ENCODE assay signal across 23 mouse cellular contexts in genomic region chr1:120064036-120064682, GRCm38 (mm10). TPM values are rescaled to one million over a fixed set of nuclear protein-coding genes. Genes with fewer than 3 reads are reported as not detected.
DNase-seq lines count a peak whose midpoint lies in the region; ATAC-seq and TF ChIP-seq lines count a peak whose summit lies in the region.
"Had no signal": no experiment of that assay in that cellular context is flagged by ENCODE, and none has a peak within 500 bp of the region (broad histone marks: within the 10 kb centered on the region; RNA-seq: fewer than 3 reads in every experiment).

No protein-coding gene starts in this region.

- no peak for TF ChIP-seq CTCF in kidney, adult 2 months (conservative IDR thresholded peaks at IDR 0.05; ENCODE audit: insufficient read depth, insufficient read length, low read depth, low read length)
- TF ChIP-seq CTCF in heart, adult 2 months (IDR thresholded peaks at IDR 0.05): no peak

- TF ChIP-seq EP300 in heart, adult 2 months (IDR thresholded peaks at IDR 0.05; ENCODE audit: insufficient read depth, low read depth, low read length): no peak

- no peak overlapping the region for H3K27ac ChIP-seq in kidney, adult 2 months (ENCODE audit: insufficient read depth, low read depth, low read length)
- H3K27ac ChIP-seq in kidney, embryonic 14.5 days (ENCODE audit: low read depth, low read length): no peak overlapping the region
- H3K27ac ChIP-seq in intestine, embryonic 15.5 days: no peak overlapping the region
- peak overlapping the region; percentile 57; the same call in 1 of the 2 replicates for H3K27ac ChIP-seq in liver, embryonic 11.5 days (ENCODE audit: low read depth, low read length)
- peak overlapping the region; percentile 70 for H3K27ac ChIP-seq in liver, embryonic 16.5 days (ENCODE audit: low read length)
- no peak overlapping the region for H3K27ac ChIP-seq in heart, adult 2 months
- H3K27ac ChIP-seq: embryonic facial prominence, embryonic 13.5 days; forebrain, embryonic 13.5 days; gastrocnemius, adult 2 months; heart, embryonic 10.5 days; hindbrain, embryonic 10.5 days; hindbrain, embryonic 15.5 days had no signal

- 65% methylated on average over 11 of the region's 11 CpGs for WGBS in kidney, adult 2 months
- 92% methylated on average over 11 of the region's 11 CpGs for WGBS in kidney, embryonic 14.5 days
- WGBS in intestine, embryonic 15.5 days: 84% methylated on average over 11 of the region's 11 CpGs
- WGBS in liver, embryonic 11.5 days: 78% methylated on average over 11 of the region's 11 CpGs
- WGBS in liver, embryonic 16.5 days (ENCODE audit: insufficient replicate concordance): 60% methylated on average over 11 of the region's 11 CpGs
- WGBS in heart, adult 2 months: 90% methylated on average over 11 of the region's 11 CpGs

- H3K4me2 ChIP-seq in kidney, embryonic 14.5 days (replicated peaks; ENCODE audit: low read depth, low read length): no peak overlapping the region
- H3K4me2 ChIP-seq in intestine, embryonic 15.5 days (replicated peaks): no peak overlapping the region
- H3K4me2 ChIP-seq in liver, embryonic 11.5 days: no peak overlapping the region
- no peak overlapping the region for H3K4me2 ChIP-seq in liver, embryonic 16.5 days (ENCODE audit: low read depth, low read length)
- H3K4me2 ChIP-seq: embryonic facial prominence, embryonic 13.5 days; forebrain, embryonic 13.5 days; hindbrain, embryonic 15.5 days had no signal

- no peak overlapping the region for H3K4me3 ChIP-seq in kidney, adult 2 months (ENCODE audit: insufficient read depth, low read depth, low read length)
- no peak overlapping the region for H3K4me3 ChIP-seq in kidney, embryonic 14.5 days (ENCODE audit: low read length)
- no peak overlapping the region for H3K4me3 ChIP-seq in intestine, embryonic 15.5 days (replicated peaks)
- H3K4me3 ChIP-seq in liver, embryonic 11.5 days (ENCODE audit: low read depth, low read length): no peak overlapping the region
- no peak overlapping the region for H3K4me3 ChIP-seq in liver, embryonic 16.5 days (ENCODE audit: low read depth, low read length)
- H3K4me3 ChIP-seq in heart, adult 2 months: no peak overlapping the region
- H3K4me3 ChIP-seq: embryonic facial prominence, embryonic 13.5 days; forebrain, embryonic 13.5 days; gastrocnemius, adult 2 months; heart, embryonic 10.5 days; hindbrain, embryonic 10.5 days; hindbrain, embryonic 15.5 days had no signal

- H3K4me1 ChIP-seq in kidney, adult 2 months (ENCODE audit: control insufficient read depth, insufficient read depth, low read length): peaks cover 23% of the 10 kb centered on the region
- H3K4me1 ChIP-seq in kidney, embryonic 14.5 days (ENCODE audit: control insufficient read depth, insufficient read depth, low read length): no peaks in the 10 kb centered on the region
- H3K4me1 ChIP-seq in intestine, embryonic 15.5 days (replicated peaks): no peaks in the 10 kb centered on the region
- H3K4me1 ChIP-seq in liver, embryonic 11.5 days (replicated peaks; ENCODE audit: control insufficient read depth, insufficient read depth, low read length): peaks cover 2% of the 10 kb centered on the region; the same call in 1 of the 2 replicates
- peaks cover 4% of the 10 kb centered on the region for H3K4me1 ChIP-seq in liver, embryonic 16.5 days (ENCODE audit: control insufficient read depth, low read depth, low read length)
- no peaks in the 10 kb centered on the region for H3K4me1 ChIP-seq in heart, adult 2 months (ENCODE audit: control insufficient read depth, insufficient read depth, low read length)
- H3K4me1 ChIP-seq: embryonic facial prominence, embryonic 13.5 days; forebrain, embryonic 13.5 days; hindbrain, embryonic 15.5 days had no signal

- no peaks in the 10 kb centered on the region for H3K9me3 ChIP-seq in kidney, embryonic 14.5 days (ENCODE audit: control insufficient read depth, low read length)
- no peaks in the 10 kb centered on the region for H3K9me3 ChIP-seq in intestine, embryonic 15.5 days
- no peaks in the 10 kb centered on the region for H3K9me3 ChIP-seq in liver, embryonic 11.5 days (ENCODE audit: control insufficient read depth, low read length)
- H3K9me3 ChIP-seq in liver, embryonic 16.5 days (replicated peaks; ENCODE audit: control insufficient read depth, low read length): no peaks in the 10 kb centered on the region
- H3K9me3 ChIP-seq: embryonic facial prominence, embryonic 13.5 days; forebrain, embryonic 13.5 days; heart, embryonic 10.5 days; hindbrain, embryonic 10.5 days; hindbrain, embryonic 15.5 days had no signal

- no peak for ATAC-seq in kidney, embryonic 14.5 days (ENCODE audit: low FRiP score, low TSS enrichment)
- peak; percentile 26; the same call in 1 of the 2 replicates for ATAC-seq in intestine, embryonic 15.5 days
- no peak for ATAC-seq in liver, embryonic 11.5 days (replicated peaks; ENCODE audit: low FRiP score)
- ATAC-seq in liver, embryonic 16.5 days (ENCODE audit: low read depth): peak; percentile 49
- ATAC-seq: forebrain, embryonic 13.5 days; forebrain, postnatal 0 days had no signal

- no peak overlapping the region for H3K9ac ChIP-seq in kidney, embryonic 14.5 days (ENCODE audit: low read depth, low read length)
- H3K9ac ChIP-seq in intestine, embryonic 15.5 days: no peak overlapping the region
- no peak overlapping the region for H3K9ac ChIP-seq in liver, embryonic 11.5 days (ENCODE audit: low read depth, low read length)
- H3K9ac ChIP-seq in liver, embryonic 16.5 days (ENCODE audit: low read depth, low read length): no peak overlapping the region
- H3K9ac ChIP-seq in heart, adult 2 months (ENCODE audit: low read depth, low read length): no peak overlapping the region
- H3K9ac ChIP-seq: embryonic facial prominence, embryonic 13.5 days; forebrain, embryonic 13.5 days; forebrain, postnatal 0 days; hindbrain, embryonic 15.5 days had no signal

- H3K27me3 ChIP-seq in kidney, adult 2 months (replicated peaks; ENCODE audit: control insufficient read depth, insufficient read depth, low read length): no peaks in the 10 kb centered on the region
- H3K27me3 ChIP-seq in kidney, embryonic 14.5 days (ENCODE audit: control insufficient read depth, insufficient read depth, low read length): no peaks in the 10 kb centered on the region
- no peaks in the 10 kb centered on the region for H3K27me3 ChIP-seq in intestine, embryonic 15.5 days (replicated peaks)
- H3K27me3 ChIP-seq in liver, embryonic 11.5 days (replicated peaks; ENCODE audit: control insufficient read depth, insufficient read depth, low read length): no peaks in the 10 kb centered on the region
- H3K27me3 ChIP-seq in liver, embryonic 16.5 days (ENCODE audit: control insufficient read depth, insufficient read depth, low read depth, low read length): no peaks in the 10 kb centered on the region
- H3K27me3 ChIP-seq in heart, adult 2 months (ENCODE audit: control insufficient read depth, insufficient read depth, low read length): no peaks in the 10 kb centered on the region
- H3K27me3 ChIP-seq: embryonic facial prominence, embryonic 13.5 days; forebrain, embryonic 13.5 days; hindbrain, embryonic 15.5 days had no signal

- intact Hi-C loops in heart, adult 2 months (cut with DNase I): no loop called here

- H3K36me3 ChIP-seq in kidney, adult 2 months (ENCODE audit: control insufficient read depth, insufficient read depth, low read length): no peaks in the 10 kb centered on the region
- no peaks in the 10 kb centered on the region for H3K36me3 ChIP-seq in kidney, embryonic 14.5 days (ENCODE audit: control insufficient read depth, insufficient read depth, low read length)
- no peaks in the 10 kb centered on the region for H3K36me3 ChIP-seq in intestine, embryonic 15.5 days
- H3K36me3 ChIP-seq in liver, embryonic 11.5 days (ENCODE audit: control insufficient read depth, insufficient read depth, low read length): no peaks in the 10 kb centered on the region
- no peaks in the 10 kb centered on the region for H3K36me3 ChIP-seq in liver, embryonic 16.5 days (ENCODE audit: control insufficient read depth, insufficient read depth)
- no peaks in the 10 kb centered on the region for H3K36me3 ChIP-seq in heart, adult 2 months (ENCODE audit: control insufficient read depth, insufficient read depth, low read length)
- H3K36me3 ChIP-seq: embryonic facial prominence, embryonic 13.5 days; hindbrain, embryonic 10.5 days; hindbrain, embryonic 15.5 days had no signal

- H3K79me2 ChIP-seq in heart, adult 2 months (replicated peaks; ENCODE audit: control insufficient read depth, insufficient read depth, low read length): no peaks in the 10 kb centered on the region

- TF ChIP-seq POLR2A in kidney, adult 2 months (IDR thresholded peaks at IDR 0.05; ENCODE audit: low read depth, low read length): no peak
- TF ChIP-seq POLR2A in heart, adult 2 months (IDR thresholded peaks at IDR 0.05; ENCODE audit: insufficient read depth, low read depth, low read length): no peak

- peak; percentile 62 for DNase-seq in kidney, adult 2 months
- no peak for DNase-seq in liver, embryonic 11.5 days (ENCODE audit: low spot score)
- no peak for DNase-seq in right cerebral cortex, postnatal 36 days (ENCODE audit: low spot score in 2 of 2)
- no peak for DNase-seq in heart, adult 2 months
- DNase-seq in frontal cortex, postnatal 36 days (ENCODE audit: low spot score in 2 of 2): no peak
- DNase-seq: adrenal gland, postnatal 14 days; cerebellum, adult 18-20 months; cerebellum, adult 9-11 months; cerebellum, postnatal 36 days; forebrain, postnatal 0 days; gastrocnemius, adult 2 months; gastrocnemius, postnatal 25 days; heart, postnatal 10 days had no signal

RNA-seq across cellular contexts. Expression of gene Tmem37, which starts 9.7 kb away (rescaled TPM):
- 232 and 266 TPM in 2 replicates for polyA plus RNA-seq in kidney, adult 2 months (2012; rRNA removed)
- polyA plus RNA-seq in kidney, embryonic 14.5 days (2014; fragmentation: Nextera tagmentation; extraction: Ambion mirVana): 40.5 and 44.1 TPM in 2 replicates
- 51.3 and 66.1 TPM in 2 replicates for polyA plus RNA-seq in intestine, embryonic 15.5 days (2015; fragmentation: Nextera tagmentation; extraction: Ambion mirVana)
- polyA plus RNA-seq in liver, embryonic 11.5 days (2014; fragmentation: Nextera tagmentation; extraction: Ambion mirVana): 39.7 and 40.7 TPM in 2 replicates
- polyA plus RNA-seq in liver, embryonic 16.5 days (2015; fragmentation: Nextera tagmentation; extraction: Ambion mirVana): 89.2 and 94.7 TPM in 2 replicates
- 1 to 10 TPM; 5.6 to 7.5 TPM for total RNA-seq in heart, adult 2 months (2021)
- 9.0 and 29.3 TPM in 2 replicates for polyA plus RNA-seq in heart, adult 2 months (2012; rRNA removed)

RNA-seq across cellular contexts. Expression of gene Dbi, which starts 56.7 kb away (rescaled TPM):
- 1,108 and 1,337 TPM in 2 replicates for polyA plus RNA-seq in kidney, adult 2 months (2012; rRNA removed)
- polyA plus RNA-seq in kidney, embryonic 14.5 days (2014; fragmentation: Nextera tagmentation; extraction: Ambion mirVana): 571 and 767 TPM in 2 replicates
- polyA plus RNA-seq in intestine, embryonic 15.5 days (2015; fragmentation: Nextera tagmentation; extraction: Ambion mirVana): 1,422 and 1,510 TPM in 2 replicates
- 541 and 569 TPM in 2 replicates for polyA plus RNA-seq in liver, embryonic 11.5 days (2014; fragmentation: Nextera tagmentation; extraction: Ambion mirVana)
- polyA plus RNA-seq in liver, embryonic 16.5 days (2015; fragmentation: Nextera tagmentation; extraction: Ambion mirVana): 1,140 and 1,165 TPM in 2 replicates
- total RNA-seq in heart, adult 2 months (2021): 100 to 1,000 TPM; 251 to 264 TPM
- 327 and 335 TPM in 2 replicates for polyA plus RNA-seq in heart, adult 2 months (2012; rRNA removed)

RNA-seq across cellular contexts. Expression of gene 3110009E18Rik, which starts 56.8 kb away (rescaled TPM):
- polyA plus RNA-seq in kidney, adult 2 months (2012; rRNA removed): 4.3 and 5.1 TPM in 2 replicates
- 22.2 and 31.9 TPM in 2 replicates for polyA plus RNA-seq in kidney, embryonic 14.5 days (2014; fragmentation: Nextera tagmentation; extraction: Ambion mirVana)
- 15.6 and 18.4 TPM in 2 replicates for polyA plus RNA-seq in intestine, embryonic 15.5 days (2015; fragmentation: Nextera tagmentation; extraction: Ambion mirVana)
- polyA plus RNA-seq in liver, embryonic 11.5 days (2014; fragmentation: Nextera tagmentation; extraction: Ambion mirVana): 23.5 and 24.3 TPM in 2 replicates
- polyA plus RNA-seq in liver, embryonic 16.5 days (2015; fragmentation: Nextera tagmentation; extraction: Ambion mirVana): 4.8 and 6.5 TPM in 2 replicates
- total RNA-seq in heart, adult 2 months (2021): 1 to 10 TPM; 5.2 to 5.8 TPM
- 2.5 and 4.8 TPM in 2 replicates for polyA plus RNA-seq in heart, adult 2 months (2012; rRNA removed)

RNA-seq across cellular contexts. Expression of gene Sctr, which starts 57.5 kb away (rescaled TPM):
- 1.4 and 2.0 TPM in 2 replicates for polyA plus RNA-seq in kidney, adult 2 months (2012; rRNA removed)
- 0.34 and 0.40 TPM in 2 replicates for polyA plus RNA-seq in kidney, embryonic 14.5 days (2014; fragmentation: Nextera tagmentation; extraction: Ambion mirVana)
- polyA plus RNA-seq in intestine, embryonic 15.5 days (2015; fragmentation: Nextera tagmentation; extraction: Ambion mirVana): 0.72 and 0.90 TPM in 2 replicates
- polyA plus RNA-seq in liver, embryonic 11.5 days (2014; fragmentation: Nextera tagmentation; extraction: Ambion mirVana): not detected in 2 replicates
- 0.05 TPM in 1 of 2 replicates, not detected in the other for polyA plus RNA-seq in liver, embryonic 16.5 days (2015; fragmentation: Nextera tagmentation; extraction: Ambion mirVana)
- under 1 TPM in 1 of 2 experiments, not detected in 1; 0.16 TPM for total RNA-seq in heart, adult 2 months (2021)
- 0.26 and 0.84 TPM in 2 replicates for polyA plus RNA-seq in heart, adult 2 months (2012; rRNA removed)
- total RNA-seq: granulocyte monocyte progenitor cell, adult 5-6 weeks; MEL had no signal
- polyA plus RNA-seq: embryonic facial prominence, embryonic 13.5 days; heart, embryonic 10.5 days had no signal

Comparison
In these comparisons a context has a peak if more than half of its experiments do, and no peak if none do; other contexts are left out.
1. ATAC-seq: peak in intestine, embryonic 15.5 days (single experiment) and liver, embryonic 16.5 days (single experiment); none in kidney, embryonic 14.5 days (single experiment) and liver, embryonic 11.5 days (single experiment).
2. H3K27ac ChIP-seq: peak in liver, embryonic 11.5 days (single experiment) and liver, embryonic 16.5 days (single experiment); none in kidney, adult 2 months (single experiment), kidney, embryonic 14.5 days (single experiment), intestine, embryonic 15.5 days (single experiment) and heart, adult 2 months (single experiment).